Mouse (Mus musculus): ENCODE results near the gene Krt16. TPM values are rescaled to one million over a fixed set of nuclear protein-coding genes. Genes with fewer than 3 reads are reported as not detected.

The Krt16 gene
- polyA plus RNA-seq, 1 experiment from 2014 or later = not detected

Other genes with a start within 250 kb of the Krt16 start
- gene Krt33a, start 232.7 kb downstream of the Krt16 start, polyA plus RNA-seq (2016; fragmentation: Nextera tagmentation; extraction: Ambion mirVana) = 0.15 TPM in 1 of 2 replicates, not detected in the other
- 0.23 and 0.40 TPM in 2 replicates for gene Krt33b, start 219.0 kb downstream of the Krt16 start, polyA plus RNA-seq (2016; fragmentation: Nextera tagmentation; extraction: Ambion mirVana)
- gene Krt34, start 207.3 kb downstream of the Krt16 start, polyA plus RNA-seq (2016; fragmentation: Nextera tagmentation; extraction: Ambion mirVana) = not detected in 2 replicates
- gene Krt31, start 198.4 kb downstream of the Krt16 start, polyA plus RNA-seq (2016; fragmentation: Nextera tagmentation; extraction: Ambion mirVana) = not detected in 2 replicates
- not detected in 2 replicates for gene Krt32, start 160.7 kb downstream of the Krt16 start, polyA plus RNA-seq (2016; fragmentation: Nextera tagmentation; extraction: Ambion mirVana)
- gene Krt35, start 152.7 kb downstream of the Krt16 start, polyA plus RNA-seq (2016; fragmentation: Nextera tagmentation; extraction: Ambion mirVana) = not detected in 2 replicates
- gene Krt36, start 143.3 kb downstream of the Krt16 start, polyA plus RNA-seq (2016; fragmentation: Nextera tagmentation; extraction: Ambion mirVana) = 0.09 TPM in 1 of 2 replicates, not detected in the other
- not detected in 2 replicates for gene Krt13, start 127.3 kb downstream of the Krt16 start, polyA plus RNA-seq (2016; fragmentation: Nextera tagmentation; extraction: Ambion mirVana)
- 73.4 and 93.1 TPM in 2 replicates for gene Krt15, start 113.0 kb downstream of the Krt16 start, polyA plus RNA-seq (2016; fragmentation: Nextera tagmentation; extraction: Ambion mirVana)
- gene Krt19, start 100.2 kb downstream of the Krt16 start, polyA plus RNA-seq (2016; fragmentation: Nextera tagmentation; extraction: Ambion mirVana) = 17.6 and 19.9 TPM in 2 replicates
- not detected in 2 replicates for gene Krt9, start 55.7 kb downstream of the Krt16 start, polyA plus RNA-seq (2016; fragmentation: Nextera tagmentation; extraction: Ambion mirVana)
- 110 and 120 TPM in 2 replicates for gene Krt14, start 41.4 kb downstream of the Krt16 start, polyA plus RNA-seq (2016; fragmentation: Nextera tagmentation; extraction: Ambion mirVana)
- gene Krt17, start 12.1 kb upstream of the Krt16 start, polyA plus RNA-seq (2016; fragmentation: Nextera tagmentation; extraction: Ambion mirVana) = 8.1 and 12.4 TPM in 2 replicates
- gene Krt42, start 21.0 kb upstream of the Krt16 start, polyA plus RNA-seq (2016; fragmentation: Nextera tagmentation; extraction: Ambion mirVana) = not detected in 2 replicates
- gene Eif1, start 71.0 kb upstream of the Krt16 start, polyA plus RNA-seq (2016; fragmentation: Nextera tagmentation; extraction: Ambion mirVana) = 1,469 and 1,519 TPM in 2 replicates
- gene Gast, start 85.5 kb upstream of the Krt16 start, polyA plus RNA-seq (2016; fragmentation: Nextera tagmentation; extraction: Ambion mirVana) = not detected in 2 replicates
- gene Hap1, start 107.2 kb upstream of the Krt16 start, polyA plus RNA-seq (2016; fragmentation: Nextera tagmentation; extraction: Ambion mirVana) = 10.6 and 13.4 TPM in 2 replicates
- 70.6 and 74.0 TPM in 2 replicates for gene Jup, start 148.9 kb upstream of the Krt16 start, polyA plus RNA-seq (2016; fragmentation: Nextera tagmentation; extraction: Ambion mirVana)
- gene P3h4, start 165.9 kb upstream of the Krt16 start, polyA plus RNA-seq (2016; fragmentation: Nextera tagmentation; extraction: Ambion mirVana) = 51.4 and 55.3 TPM in 2 replicates
- 109 and 113 TPM in 2 replicates for gene Fkbp10, start 166.8 kb upstream of the Krt16 start, polyA plus RNA-seq (2016; fragmentation: Nextera tagmentation; extraction: Ambion mirVana)
- 165 and 173 TPM in 2 replicates for gene Nt5c3b, start 192.9 kb upstream of the Krt16 start, polyA plus RNA-seq (2016; fragmentation: Nextera tagmentation; extraction: Ambion mirVana)
- 1.3 TPM in 2 replicates for gene Klhl10, start 193.0 kb upstream of the Krt16 start, polyA plus RNA-seq (2016; fragmentation: Nextera tagmentation; extraction: Ambion mirVana)
- gene Klhl11, start 223.8 kb upstream of the Krt16 start, polyA plus RNA-seq (2016; fragmentation: Nextera tagmentation; extraction: Ambion mirVana) = 12.7 and 13.4 TPM in 2 replicates

Measured in embryonic facial prominence, embryonic 12.5 days (tissue).